Mouse (Mus musculus) c-Kit-positive CD71-positive TER-119-negative erythroid progenitor cells, embryonic 14.5 days (primary cell): ENCODE results near the gene Wwc1.
A peak's percentile ranks its signal among the peaks of the same experiment; 100 is the strongest.
"Not testable (repeated sequence)": the region's sequence is repeated elsewhere in the genome, so short reads cannot be mapped to it uniquely, and the experiment has no call there.

Experiments used
- DNase-seq: peaks from one replicate; pipeline ENCODE4 v3.0.0-alpha.2; 2013; ENCODE audit warnings: low read depth

The Wwc1 gene

GRCm38 (mm10) chr11:35878559-35878897, 101.8 kb downstream of the Wwc1 start:
- DNase-seq, result no peak

- no peak for DNase-seq
These were observed 102.4 kb downstream of the Wwc1 start for GRCm38 (mm10) chr11:35877651-35878558.

- DNase-seq, result no peak
These were observed 106.6 kb downstream of the Wwc1 start for GRCm38 (mm10) chr11:35873624-35874244.

- no peak for DNase-seq
These were observed 109.4 kb downstream of the Wwc1 start for GRCm38 (mm10) chr11:35870961-35871360.

- DNase-seq, result no peak
These were observed 114.2 kb downstream of the Wwc1 start for GRCm38 (mm10) chr11:35866140-35866539.

- DNase-seq, result no peak
These were observed 115.2 kb downstream of the Wwc1 start for GRCm38 (mm10) chr11:35864981-35865604.

GRCm38 (mm10) chr11:35863653-35864052, 116.7 kb downstream of the Wwc1 start:
- no peak for DNase-seq

- DNase-seq, result no peak
These were observed 122.8 kb downstream of the Wwc1 start for GRCm38 (mm10) chr11:35857395-35858067.

GRCm38 (mm10) chr11:35856359-35857040, 123.8 kb downstream of the Wwc1 start:
- DNase-seq, result no peak

- DNase-seq, result no peak
These were observed 124.8 kb downstream of the Wwc1 start for GRCm38 (mm10) chr11:35855567-35855966.

- DNase-seq, result no peak
These were observed 125.4 kb downstream of the Wwc1 start for GRCm38 (mm10) chr11:35854941-35855340.

GRCm38 (mm10) chr11:35853651-35854050, 126.7 kb downstream of the Wwc1 start:
- DNase-seq, result no peak

GRCm38 (mm10) chr11:35852731-35853130, 127.6 kb downstream of the Wwc1 start:
- DNase-seq, result peak; percentile 39

- DNase-seq, result no peak
These were observed 136.0 kb downstream of the Wwc1 start for GRCm38 (mm10) chr11:35844299-35844698.

GRCm38 (mm10) chr11:35842560-35842959, 137.8 kb downstream of the Wwc1 start:
- DNase-seq, result not testable (repeated sequence)

- no peak for DNase-seq
These were observed 138.5 kb downstream of the Wwc1 start for GRCm38 (mm10) chr11:35841738-35842325.

GRCm38 (mm10) chr11:35840806-35841205, 139.5 kb downstream of the Wwc1 start:
- not testable (repeated sequence) for DNase-seq

- no peak for DNase-seq
These were observed 140.0 kb downstream of the Wwc1 start for GRCm38 (mm10) chr11:35840282-35840681.

GRCm38 (mm10) chr11:35838345-35839338, 141.7 kb downstream of the Wwc1 start:
- peak; percentile 75 for DNase-seq
